Mouse (Mus musculus): Measurements from ENCODE around the gene Tmem101. TPM values are rescaled to one million over a fixed set of nuclear protein-coding genes. Genes with fewer than 3 reads are reported as not detected.
A peak's percentile ranks its signal among the peaks of the same experiment; 100 is the strongest.

Gene Tmem101
- total and polyA plus RNA-seq, 2 experiments, result 4.2 to 9.2 TPM

DNA sequence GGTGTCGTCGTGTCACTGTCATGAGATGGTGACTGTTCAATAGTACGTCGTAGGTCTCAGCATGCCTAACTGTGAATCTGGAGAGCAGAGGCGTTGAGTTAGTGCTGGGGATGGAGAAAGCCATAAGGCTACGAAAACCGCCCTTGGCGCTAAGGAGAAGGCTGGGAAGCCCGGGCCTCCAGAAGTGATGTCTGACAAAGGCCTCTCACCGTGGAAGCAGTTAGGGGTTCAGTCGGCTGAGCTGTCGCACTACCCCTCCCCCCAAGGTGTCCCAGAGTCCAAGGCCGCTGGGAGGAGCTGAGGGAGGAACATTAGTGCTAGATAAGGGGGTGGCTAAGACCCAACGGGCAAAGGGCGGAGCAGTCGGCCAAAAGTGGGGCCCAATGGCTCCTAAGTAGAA lies 10.2 kb downstream of the Tmem101 start:
- peak; percentile 93 for DNase-seq (ENCODE audit: extremely low read depth, low read depth, low spot score)
- Histone ChIP-seq H3K4me3 (ENCODE audit: insufficient read depth, low read depth, low read length) (peak overlapping the region; percentile 67), H3K9ac (ENCODE audit: low read depth, low read length) (peak overlapping the region; percentile 85), H3K27me3 (ENCODE audit: control insufficient read depth, insufficient read depth, low read length) (no peaks in the 10 kb centered on the region), H3K4me1 (ENCODE audit: control insufficient read depth, insufficient read depth, low read length) (peaks cover 12% of the 10 kb centered on the region), H3K79me2 (ENCODE audit: control insufficient read depth, insufficient read depth, low read length) (peaks cover 12% of the 10 kb centered on the region; the same call in 1 of the 2 replicates), H3K36me3 (ENCODE audit: control insufficient read depth, insufficient read depth, low read length) (peaks cover 23% of the 10 kb centered on the region), H3K27ac (replicated peaks; ENCODE audit: insufficient read depth, low read depth, low read length) (peak overlapping the region; percentile 94)
- TF ChIP-seq POLR2A (IDR thresholded peaks at IDR 0.05; ENCODE audit: extremely low read depth, insufficient read depth, low read length), result peak; percentile 51; the same call in 1 of the 2 replicates
- no peak for TF ChIP-seq CTCF (IDR thresholded peaks at IDR 0.05; ENCODE audit: low read depth, low read length)
- 3% methylated on average over 16 of the region's 16 CpGs for WGBS

- Histone ChIP-seq H3K27me3 (ENCODE audit: control insufficient read depth, insufficient read depth, low read length) (no peaks in the 10 kb centered on the region), H3K36me3 (ENCODE audit: control insufficient read depth, insufficient read depth, low read length) (peaks cover 19% of the 10 kb centered on the region), H3K9ac (ENCODE audit: low read depth, low read length) (peak within 1 kb of the TSS; percentile 85), H3K79me2 (ENCODE audit: control insufficient read depth, insufficient read depth, low read length) (peaks cover 12% of the 10 kb centered on the region; the same call in 1 of the 2 replicates), H3K4me3 (ENCODE audit: insufficient read depth, low read depth, low read length) (peak within 1 kb of the TSS; percentile 67), H3K4me1 (ENCODE audit: control insufficient read depth, insufficient read depth, low read length) (peaks cover 12% of the 10 kb centered on the region), H3K27ac (replicated peaks; ENCODE audit: insufficient read depth, low read depth, low read length) (peak within 1 kb of the TSS; percentile 94)
- TF ChIP-seq CTCF (IDR thresholded peaks at IDR 0.05; ENCODE audit: low read depth, low read length), result no peak
- TF ChIP-seq POLR2A (IDR thresholded peaks at IDR 0.05; ENCODE audit: extremely low read depth, insufficient read depth, low read length), result peak; percentile 93
- no peak for DNase-seq (ENCODE audit: extremely low read depth, low read depth, low spot score)
- WGBS, result 2% methylated on average over 50 of the region's 50 CpGs
These were observed 10.7 kb downstream of the Tmem101 start, which contains the start of gene Nags for GRCm38 (mm10) chr11:102145471-102146001. Gene Nags, plus strand, starts transcription at chr11:102145513.

DNA sequence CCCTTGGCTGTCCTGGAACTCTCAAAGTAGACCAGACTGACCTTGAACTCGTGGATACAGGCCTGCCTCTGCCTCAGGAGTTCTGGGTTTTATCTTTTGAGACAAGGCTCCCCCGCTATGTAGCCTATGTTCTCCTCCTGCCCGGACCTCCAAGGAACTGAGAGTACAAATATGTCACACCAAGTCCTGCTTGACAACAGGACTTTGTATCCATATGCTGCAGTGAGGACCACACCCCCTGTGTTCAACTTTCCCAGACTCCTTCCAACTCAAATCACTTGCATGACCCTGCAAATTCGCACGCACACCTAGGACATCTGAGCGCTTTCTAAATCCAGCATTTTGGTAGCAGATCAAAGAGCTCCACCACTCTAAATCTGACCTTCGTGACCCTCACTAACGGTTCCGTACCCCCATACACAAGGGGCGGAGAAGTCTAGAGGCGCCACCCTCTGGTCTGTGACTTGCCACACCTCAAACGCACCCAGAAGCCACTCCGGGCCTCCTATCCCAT lies 11.2 kb downstream of the Tmem101 start:
- Histone ChIP-seq H3K4me3 (ENCODE audit: insufficient read depth, low read depth, low read length) (peak overlapping the region; percentile 67), H3K36me3 (ENCODE audit: control insufficient read depth, insufficient read depth, low read length) (peaks cover 18% of the 10 kb centered on the region), H3K27me3 (ENCODE audit: control insufficient read depth, insufficient read depth, low read length) (no peaks in the 10 kb centered on the region), H3K27ac (replicated peaks; ENCODE audit: insufficient read depth, low read depth, low read length) (peak overlapping the region; percentile 94), H3K4me1 (ENCODE audit: control insufficient read depth, insufficient read depth, low read length) (peaks cover 12% of the 10 kb centered on the region), H3K9ac (ENCODE audit: low read depth, low read length) (peak overlapping the region; percentile 77), H3K79me2 (ENCODE audit: control insufficient read depth, insufficient read depth, low read length) (peaks cover 12% of the 10 kb centered on the region; the same call in 1 of the 2 replicates)
- peak; percentile 91 for DNase-seq (ENCODE audit: extremely low read depth, low read depth, low spot score)
- WGBS, result 15% methylated on average over 13 of the region's 13 CpGs
- TF ChIP-seq CTCF (IDR thresholded peaks at IDR 0.05; ENCODE audit: low read depth, low read length) (no peak), POLR2A (IDR thresholded peaks at IDR 0.05; ENCODE audit: extremely low read depth, insufficient read depth, low read length) (no peak)

- DNase-seq (ENCODE audit: extremely low read depth, low read depth, low spot score), result peak; percentile 90
- H3K27me3 ChIP-seq (ENCODE audit: control insufficient read depth, insufficient read depth, low read length), result no peaks in the 10 kb centered on the region
- H3K79me2 ChIP-seq (ENCODE audit: control insufficient read depth, insufficient read depth, low read length), result peaks cover 12% of the 10 kb centered on the region; the same call in 1 of the 2 replicates
- H3K9ac ChIP-seq (ENCODE audit: low read depth, low read length), result peak overlapping the region; percentile 37; the same call in 1 of the 2 replicates
- no peak for TF ChIP-seq CTCF (IDR thresholded peaks at IDR 0.05; ENCODE audit: low read depth, low read length)
- no peak for TF ChIP-seq POLR2A (IDR thresholded peaks at IDR 0.05; ENCODE audit: extremely low read depth, insufficient read depth, low read length)
- no peak overlapping the region for H3K4me3 ChIP-seq (ENCODE audit: insufficient read depth, low read depth, low read length)
- 0 out of 2 replicates have a peak, but pooled peaks cover under 1% of the 10 kb centered on the region for H3K36me3 ChIP-seq (ENCODE audit: control insufficient read depth, insufficient read depth, low read length)
- WGBS, result 20% methylated on average over 7 of the region's 7 CpGs
- H3K4me1 ChIP-seq (ENCODE audit: control insufficient read depth, insufficient read depth, low read length), result peaks cover 12% of the 10 kb centered on the region
- peak overlapping the region; percentile 89 for H3K27ac ChIP-seq (replicated peaks; ENCODE audit: insufficient read depth, low read depth, low read length)
These were observed 13.8 kb downstream of the Tmem101 start for GRCm38 (mm10) chr11:102142355-102142754.

DNA sequence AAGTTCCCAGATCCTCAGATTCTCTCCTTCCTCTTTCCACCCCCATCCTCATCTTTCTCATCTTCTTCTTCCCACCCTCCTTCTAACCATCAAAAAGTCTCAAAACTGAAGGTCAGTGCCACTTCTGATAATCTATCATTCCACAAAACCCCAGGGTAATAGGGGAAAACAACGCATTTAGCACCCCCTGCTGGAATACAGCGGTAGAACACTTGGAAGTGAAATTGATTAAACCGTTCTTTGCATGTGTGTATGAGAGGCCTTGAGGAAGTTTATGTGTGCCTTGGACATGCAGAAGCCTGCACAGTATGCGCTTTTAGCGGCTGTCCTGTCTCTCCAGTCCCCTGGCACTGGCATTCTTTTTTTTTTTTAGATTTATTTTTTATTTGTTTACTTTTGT lies 15.7 kb downstream of the Tmem101 start:
- WGBS, result 8% methylated on average over 5 of the region's 5 CpGs

GRCm38 (mm10) chr11:102138447-102138740 lies 17.8 kb downstream of the Tmem101 start:
- WGBS, result 1% methylated on average over 18 of the region's 18 CpGs
- no peaks in the 10 kb centered on the region for H3K36me3 ChIP-seq (ENCODE audit: control insufficient read depth, insufficient read depth, low read length)
- H3K4me1 ChIP-seq (ENCODE audit: control insufficient read depth, insufficient read depth, low read length), result peaks cover 4% of the 10 kb centered on the region; the same call in 1 of the 2 replicates
- H3K79me2 ChIP-seq (ENCODE audit: control insufficient read depth, insufficient read depth, low read length), result no peaks in the 10 kb centered on the region
- TF ChIP-seq CTCF (IDR thresholded peaks at IDR 0.05; ENCODE audit: low read depth, low read length) (peak; percentile 96), POLR2A (IDR thresholded peaks at IDR 0.05; ENCODE audit: extremely low read depth, insufficient read depth, low read length) (no peak)
- DNase-seq (ENCODE audit: extremely low read depth, low read depth, low spot score), result peak; percentile 39
- no peak overlapping the region for H3K9ac ChIP-seq (ENCODE audit: low read depth, low read length)
- H3K27me3 ChIP-seq (ENCODE audit: control insufficient read depth, insufficient read depth, low read length), result no peaks in the 10 kb centered on the region
- no peak overlapping the region for H3K4me3 ChIP-seq (ENCODE audit: insufficient read depth, low read depth, low read length)
- no peak overlapping the region for H3K27ac ChIP-seq (replicated peaks; ENCODE audit: insufficient read depth, low read depth, low read length)

More for the DNA sequence above, 15.7 kb downstream of the Tmem101 start:
- TF ChIP-seq CTCF (IDR thresholded peaks at IDR 0.05; ENCODE audit: low read depth, low read length) (peak; percentile 57), POLR2A (IDR thresholded peaks at IDR 0.05; ENCODE audit: extremely low read depth, insufficient read depth, low read length) (no peak)
- Histone ChIP-seq H3K36me3 (ENCODE audit: control insufficient read depth, insufficient read depth, low read length) (no peaks in the 10 kb centered on the region), H3K79me2 (ENCODE audit: control insufficient read depth, insufficient read depth, low read length) (peaks cover 2% of the 10 kb centered on the region; the same call in 1 of the 2 replicates), H3K4me1 (ENCODE audit: control insufficient read depth, insufficient read depth, low read length) (peaks cover 9% of the 10 kb centered on the region), H3K27ac (replicated peaks; ENCODE audit: insufficient read depth, low read depth, low read length) (no peak overlapping the region), H3K9ac (ENCODE audit: low read depth, low read length) (no peak overlapping the region), H3K4me3 (ENCODE audit: insufficient read depth, low read depth, low read length) (no peak overlapping the region), H3K27me3 (ENCODE audit: control insufficient read depth, insufficient read depth, low read length) (no peaks in the 10 kb centered on the region)
- peak; percentile 60 for DNase-seq (ENCODE audit: extremely low read depth, low read depth, low spot score)

Measured in liver, adult 2 months (tissue).